Mouse (Mus musculus) megakaryocyte progenitor cell, adult 5-6 weeks (primary cell): ENCODE measurements around the gene Cacna2d1. TPM values are rescaled to one million over a fixed set of nuclear protein-coding genes. Genes with fewer than 3 reads are reported as not detected.

ENCODE experiments used
- ATAC-seq: replicated peaks from 2 replicates; pipeline ENCODE4 v1.8.0; 2016; ENCODE audit warnings: mild to moderate bottlenecking, moderate TSS enrichment, inconsistent platforms; ENCODE audit not compliant: poor library complexity
- total RNA-seq, 2 experiments: library from RNA; stranded (forward) in 1 of 2; stranded (reverse) in 1 of 2; fragments of 157-497, 149-512 nt in 1 of 2; fragments of 200-1000 nt in 1 of 2; gene quantifications; 2 replicates each; pipeline versions ENCODE4 v1.2.3 to v1.2.4; 2015 to 2017

Gene Cacna2d1
- total RNA-seq, 2 experiments from 2014 or later: not detected

DNA sequence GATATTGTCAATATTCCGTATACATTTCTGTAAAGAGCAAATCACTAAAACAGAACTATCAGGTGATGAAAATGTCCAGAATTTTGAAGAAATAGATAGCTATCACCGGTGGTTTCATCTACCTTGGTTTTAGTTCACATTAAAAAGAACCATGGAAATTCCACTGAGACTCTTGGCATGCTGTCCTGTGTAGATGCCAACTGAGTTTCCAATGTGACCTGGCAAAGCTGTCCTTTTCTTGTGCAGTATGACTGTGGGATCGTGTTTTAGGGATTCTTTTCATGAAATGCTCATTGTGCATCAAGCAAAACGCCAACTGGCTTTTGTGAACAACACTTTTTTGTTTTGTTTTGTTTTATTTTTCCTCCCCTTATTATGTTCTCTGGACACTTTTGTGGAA is 439.5 kb downstream of the Cacna2d1 start:
- no peak for ATAC-seq

DNA sequence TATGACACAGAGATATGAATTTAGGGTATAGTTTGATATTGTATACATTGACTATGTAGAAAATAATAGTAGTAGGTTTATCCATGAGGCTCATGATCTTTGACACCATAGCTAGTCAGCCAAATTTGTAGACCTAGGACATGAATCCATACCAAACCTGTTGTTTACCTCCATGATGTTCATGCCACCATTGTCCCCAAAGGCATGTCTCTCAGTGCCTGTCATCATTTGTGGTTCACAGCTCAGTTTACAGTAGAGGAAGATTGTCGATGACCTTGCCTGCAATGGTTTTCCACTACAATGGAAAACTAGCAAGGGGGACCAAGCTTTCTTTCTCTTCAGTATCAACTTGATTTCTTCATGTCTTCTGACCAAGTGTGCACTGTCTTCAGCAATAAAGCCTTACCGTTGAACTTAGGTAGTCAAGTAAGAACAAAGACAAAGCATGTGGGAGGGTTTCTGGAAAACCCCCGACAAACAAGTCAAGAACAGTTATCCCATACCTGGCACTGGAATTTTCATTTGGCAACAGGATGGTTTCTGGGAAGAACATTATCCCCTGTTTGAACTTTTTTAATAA is 441.9 kb downstream of the Cacna2d1 start:
- ATAC-seq: peak; percentile 89

DNA sequence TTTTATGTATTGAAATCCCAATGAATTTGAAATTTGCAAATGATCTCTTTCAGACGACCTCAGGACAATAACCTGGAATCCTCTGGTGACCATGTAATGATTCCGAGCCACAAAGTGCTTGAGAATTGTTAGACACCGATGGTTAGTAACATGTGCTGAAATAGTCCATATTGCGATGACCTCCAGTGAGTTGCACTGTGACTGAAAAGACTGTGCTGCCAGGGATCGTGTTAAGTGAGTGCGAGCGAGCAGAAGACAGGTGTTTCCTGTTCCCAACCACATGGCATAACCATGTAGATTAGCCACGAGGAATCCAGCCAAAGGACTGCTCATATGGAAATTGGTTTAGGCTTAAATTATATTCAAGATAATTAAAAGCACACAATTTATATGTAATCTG is 475.5 kb downstream of the Cacna2d1 start:
- ATAC-seq: peak; percentile 93

DNA sequence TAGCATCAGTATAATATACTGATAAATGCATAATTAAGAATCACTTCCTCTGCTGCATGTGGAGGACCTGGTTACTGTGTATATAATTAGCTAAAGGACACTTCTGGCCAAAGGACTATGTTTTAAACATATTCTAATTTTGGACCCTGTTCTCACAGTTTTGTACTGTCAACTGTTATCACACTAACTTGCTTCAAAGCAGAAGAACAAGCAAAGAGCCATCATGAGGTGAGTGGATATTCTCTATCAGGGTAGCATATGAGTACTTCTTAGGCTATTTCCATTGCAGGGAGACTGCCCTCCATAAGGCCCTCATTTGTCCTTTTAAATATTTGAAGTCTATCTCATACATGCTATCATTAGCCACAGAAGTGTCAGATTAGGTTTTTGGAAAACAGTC is 480.2 kb downstream of the Cacna2d1 start:
- no peak for ATAC-seq

DNA sequence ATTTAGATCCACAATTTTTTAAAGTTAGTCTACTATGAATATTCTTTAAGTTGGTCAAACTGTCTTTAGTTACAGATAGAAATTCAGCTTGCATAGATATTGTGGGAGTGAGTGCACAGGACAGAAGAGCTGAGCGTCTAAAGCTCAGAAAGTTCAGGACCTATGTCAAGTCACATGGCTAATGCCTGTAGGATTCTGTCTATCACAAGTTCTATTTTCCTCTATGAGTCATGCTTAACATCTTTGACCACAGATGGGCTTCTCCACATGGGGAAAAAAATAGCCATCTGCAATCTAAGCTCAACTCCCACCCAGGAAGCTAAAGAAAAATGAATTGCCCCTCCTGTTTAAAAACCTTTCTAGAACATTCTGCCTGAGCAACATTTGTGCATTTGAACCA is 483.5 kb downstream of the Cacna2d1 start:
- ATAC-seq: no peak

DNA sequence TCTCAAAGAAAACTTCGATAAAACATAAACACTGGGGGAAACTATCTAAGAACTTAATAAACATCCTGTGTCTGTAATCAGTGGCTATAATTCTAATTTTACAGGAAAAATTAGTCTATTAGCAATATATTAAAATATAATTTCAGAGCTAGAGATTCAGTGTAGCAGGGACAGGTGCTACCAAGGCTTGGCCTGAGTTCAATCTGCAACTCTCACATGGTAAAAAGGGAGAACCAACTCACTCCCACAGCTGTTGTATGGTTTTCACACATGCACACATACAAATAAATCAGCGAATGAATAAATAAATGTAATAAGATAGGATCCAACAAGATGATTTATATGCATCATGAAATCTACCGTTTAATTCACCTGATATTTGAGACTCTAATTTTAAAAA is 484.0 kb downstream of the Cacna2d1 start:
- no peak for ATAC-seq

Other genes starting within 250 kb of the Cacna2d1 start
- not detected in 2 replicates for gene Speer4c, start 220.4 kb upstream of the Cacna2d1 start, total RNA-seq (2015)
- gene Speer4c, start 220.4 kb upstream of the Cacna2d1 start, total RNA-seq (2017): not detected in 2 replicates